Mouse (Mus musculus) bone marrow, adult 2 months (tissue): ENCODE results near the gene Vdr.

Experiments
- CTCF ChIP-seq: fragments of 200-500 bp; IDR thresholded peaks from 2 replicates; pipeline ENCODE4 v1.5.1; 2011; ENCODE audit warnings: low read length, control low read depth; ENCODE audit not compliant: control insufficient read depth, insufficient read depth
- POLR2A ChIP-seq: fragments of 200-500 bp; IDR thresholded peaks from 2 replicates; pipeline ENCODE4 v1.6.1; 2011; ENCODE audit warnings: low read depth, mild to moderate bottlenecking, control low read depth, low read length, borderline replicate concordance; ENCODE audit not compliant: control insufficient read depth

DNA sequence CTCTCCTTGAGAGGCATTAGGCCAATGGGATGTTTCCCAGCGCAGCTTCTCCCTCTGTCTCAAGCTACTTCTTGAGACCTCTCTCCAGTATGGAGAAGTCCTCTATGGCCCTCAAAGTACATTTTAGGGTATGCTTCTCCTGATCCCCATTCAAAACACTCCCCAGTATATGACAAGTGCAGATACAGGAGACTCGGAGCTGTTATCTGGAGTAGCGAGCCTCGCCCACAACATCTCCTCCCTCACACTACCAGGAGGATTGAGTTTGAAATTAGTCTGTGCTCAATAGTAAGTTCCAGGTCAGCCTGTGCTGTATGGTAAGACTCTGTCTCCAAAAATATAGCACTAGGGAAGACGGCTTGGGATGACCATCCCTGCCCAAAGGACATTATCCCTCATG lies 59.4 kb downstream of the Vdr start:
- TF ChIP-seq POLR2A, result no peak
- TF ChIP-seq CTCF, result no peak
